Mouse (Mus musculus) mouse trophoblast stem cell (cell line): ENCODE results near the gene Gm8122.
"Not testable (repeated sequence)": the region's sequence is repeated elsewhere in the genome, so short reads cannot be mapped to it uniquely, and the experiment has no call there.

Experiments
- in situ Hi-C, 2 experiments: fragments of 300-500 bp; cut with MseI, MboI; formaldehyde crosslinking; loops; 2 replicates in 1 of 2; 3 replicates in 1 of 2; pipeline ENCODE4 v1.15.1; 2025

Gm8122 gene

DNA sequence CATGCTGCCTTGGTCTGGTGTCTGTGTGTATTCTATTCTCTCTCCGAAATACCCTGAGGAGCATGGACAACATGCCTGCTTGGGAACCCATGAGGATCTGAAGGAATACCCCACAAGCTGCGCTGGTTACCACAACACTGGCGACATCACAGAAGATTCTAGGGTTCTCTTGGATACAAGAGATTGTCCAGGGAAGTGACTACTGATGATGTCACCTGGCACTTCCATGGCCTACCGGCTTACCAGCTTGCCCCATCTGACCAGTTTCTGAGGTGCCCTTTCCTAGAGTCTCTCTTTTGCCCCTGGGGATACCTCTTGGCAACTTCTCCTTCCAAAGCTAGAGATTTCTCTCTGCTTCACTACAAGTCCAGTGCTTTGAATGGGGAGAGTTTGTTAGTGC, at the start of gene Gm8122:
TSS of gene Gm8122 (minus strand) at position 101 of the 400 bp plus-strand sequence.
- in situ Hi-C loops: not testable (repeated sequence)

DNA sequence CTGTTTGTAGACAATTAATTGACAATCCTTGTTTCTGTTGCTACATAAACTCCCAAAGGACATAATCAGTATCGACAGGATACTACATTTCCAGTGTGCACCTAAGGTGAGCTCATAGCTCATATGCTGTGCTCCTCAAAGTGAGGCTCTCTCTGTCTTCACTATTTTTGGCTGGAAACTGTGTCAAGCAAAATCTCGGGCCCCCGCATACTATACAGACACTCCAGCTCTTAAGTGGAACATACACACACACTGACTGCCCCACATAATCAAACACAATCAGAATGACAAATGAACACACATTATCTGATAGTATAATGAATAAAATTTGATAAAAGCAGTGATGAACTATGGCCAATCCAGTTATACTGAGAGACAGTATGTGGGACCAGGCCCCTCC, 43.6 kb upstream of the Gm8122 start:
- in situ Hi-C loops: loop anchor here (5.0 to 10.0 kb wide), 2 partner anchors 296 to 1666 kb away; partner anchors contain the start of gene Gm17654 (in 1 of the 2)

DNA sequence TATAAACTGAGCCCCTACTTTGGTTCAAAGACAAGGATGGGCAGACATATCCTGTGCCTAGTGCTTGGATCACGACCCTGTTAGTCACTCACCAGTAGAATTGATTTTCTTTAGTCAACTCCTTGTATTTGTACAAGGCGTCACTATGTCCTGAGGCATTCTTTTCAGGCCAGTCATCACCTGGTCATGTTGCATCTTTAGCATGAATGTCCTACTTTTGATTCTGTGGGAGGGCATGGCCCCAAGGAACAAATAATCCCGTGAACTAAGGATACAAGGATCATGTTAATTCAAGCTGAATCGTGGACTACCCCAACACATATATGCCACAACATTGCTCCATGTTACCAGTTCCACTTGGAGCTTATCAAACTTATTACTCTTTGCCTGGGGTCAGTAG, 43.0 kb upstream of the Gm8122 start:
- in situ Hi-C loops: loop anchor here (5.0 to 10.0 kb wide), 2 partner anchors 297 to 1666 kb away; partner anchors contain the start of gene Gm17654 (in 1 of the 2)

DNA sequence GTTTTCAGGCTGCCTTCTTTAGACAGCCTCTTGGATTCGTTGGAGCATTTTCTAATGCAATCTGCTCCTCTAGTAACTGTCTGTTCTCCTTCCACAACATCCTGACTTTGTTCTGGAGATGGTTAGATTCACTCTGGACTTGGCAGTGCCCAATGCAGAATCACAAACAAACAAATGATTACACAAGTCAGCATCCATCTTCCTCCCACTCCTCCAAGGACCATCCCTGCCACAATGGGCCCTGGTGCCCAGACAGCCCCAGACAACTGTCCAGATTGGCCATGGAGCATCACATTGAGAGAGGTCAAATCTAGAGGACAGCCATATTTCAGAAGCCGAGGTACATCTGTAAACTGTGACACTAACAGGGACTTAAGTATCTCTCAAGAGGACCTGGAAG, 42.4 kb upstream of the Gm8122 start:
- in situ Hi-C loops: loop anchor here (5.0 to 10.0 kb wide), 2 partner anchors 297 to 1665 kb away; partner anchors contain the start of gene Gm17654 (in 1 of the 2)

DNA sequence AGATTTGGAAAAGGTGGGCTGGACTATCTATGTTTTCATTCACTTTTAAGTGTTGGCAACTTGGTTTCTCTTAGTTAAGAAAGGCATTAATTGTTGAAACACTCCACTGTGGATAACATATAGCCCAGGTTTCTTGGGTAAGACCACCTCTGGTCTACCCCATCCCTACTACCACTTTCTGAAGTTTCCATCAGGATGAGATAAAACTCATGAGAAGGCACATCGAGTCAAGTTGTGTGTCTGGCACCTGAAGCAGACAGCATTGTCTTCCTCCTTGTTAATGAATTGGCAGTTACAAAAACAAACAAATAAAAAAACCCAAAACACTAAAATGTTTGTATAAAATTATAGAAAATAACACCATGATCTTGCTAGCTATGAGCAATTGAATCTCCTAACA, 40.6 kb upstream of the Gm8122 start:
- in situ Hi-C loops: loop anchor here (5.0 to 10.0 kb wide), 2 partner anchors 299 to 1663 kb away; partner anchors contain the start of gene Gm17654 (in 1 of the 2)

DNA sequence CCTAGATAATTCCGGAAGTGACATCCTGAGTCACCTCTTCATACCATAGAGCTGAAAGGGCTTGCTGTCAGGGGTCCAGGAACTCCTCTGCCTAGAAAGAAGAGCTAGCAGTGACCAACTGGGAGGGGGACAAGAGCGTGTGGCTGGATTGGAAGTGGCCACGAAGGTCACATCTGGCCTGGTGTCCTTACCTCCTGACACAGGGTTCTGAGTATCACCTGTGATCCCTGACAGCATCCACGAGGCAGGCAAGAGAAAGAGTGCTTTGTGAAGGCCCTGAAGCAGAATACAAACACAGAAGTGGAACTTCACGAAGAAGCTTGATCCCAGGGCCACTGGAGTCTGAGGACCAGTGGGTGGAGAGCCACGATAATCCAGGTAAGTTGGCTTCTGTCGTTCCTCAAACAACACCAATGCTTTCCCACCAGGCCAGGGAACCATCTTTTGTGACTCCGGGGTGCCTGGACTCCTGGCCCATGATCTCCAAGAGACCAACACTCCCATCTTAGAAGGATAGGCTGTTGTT, 39.9 kb upstream of the Gm8122 start, which contains the start of gene Gm9732:
TSS of gene Gm9732 (plus strand) at position 51 of the 526 bp plus-strand sequence.
- in situ Hi-C loops: loop anchor here (5.0 to 10.0 kb wide), 2 partner anchors 300 to 1663 kb away; partner anchors contain the start of gene Gm17654 (in 1 of the 2)

DNA sequence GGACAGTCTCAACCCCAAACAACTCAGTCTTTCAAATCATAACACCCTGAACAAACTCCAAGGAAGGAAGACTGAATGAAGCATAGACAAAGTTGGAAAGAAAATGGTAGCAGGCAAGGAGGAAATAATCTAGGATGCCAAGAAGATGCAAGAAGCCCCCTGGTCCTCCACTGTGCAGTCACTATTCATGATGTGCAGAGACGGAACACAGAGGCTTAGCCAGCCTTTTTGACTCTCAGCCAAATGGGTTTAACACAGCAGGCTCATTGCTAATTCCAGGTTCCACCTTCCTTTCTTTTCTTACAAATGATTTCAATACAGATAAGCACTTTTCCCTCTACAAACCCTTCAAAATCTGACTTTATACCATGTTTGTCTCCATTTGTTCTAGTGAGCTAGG, 38.1 kb upstream of the Gm8122 start:
- in situ Hi-C loops: loop anchor here in 1 of 2 experiments (10.0 kb wide), 1 partner anchor 302 kb away; the partner anchor contains the start of gene Gm17654

DNA sequence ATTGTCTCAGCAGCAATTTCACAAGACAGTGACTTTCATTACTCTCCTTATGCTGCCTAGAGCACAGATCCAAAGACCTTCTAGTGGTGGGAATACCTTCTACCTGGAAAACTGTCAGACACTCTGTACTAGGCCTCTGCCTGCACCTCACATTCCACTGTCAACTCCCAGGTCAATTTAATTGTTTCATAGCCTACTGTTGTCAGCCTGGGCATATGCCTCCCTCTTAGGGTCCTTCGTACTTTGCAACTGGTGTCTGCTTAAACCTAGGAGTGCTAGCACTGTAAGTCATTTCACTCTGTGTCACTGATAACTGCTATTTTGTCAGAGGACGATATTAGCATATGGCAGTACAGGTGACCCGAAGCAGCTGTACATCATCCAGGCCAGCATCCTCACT, 34.1 kb upstream of the Gm8122 start:
- in situ Hi-C loops: not testable (repeated sequence)

DNA sequence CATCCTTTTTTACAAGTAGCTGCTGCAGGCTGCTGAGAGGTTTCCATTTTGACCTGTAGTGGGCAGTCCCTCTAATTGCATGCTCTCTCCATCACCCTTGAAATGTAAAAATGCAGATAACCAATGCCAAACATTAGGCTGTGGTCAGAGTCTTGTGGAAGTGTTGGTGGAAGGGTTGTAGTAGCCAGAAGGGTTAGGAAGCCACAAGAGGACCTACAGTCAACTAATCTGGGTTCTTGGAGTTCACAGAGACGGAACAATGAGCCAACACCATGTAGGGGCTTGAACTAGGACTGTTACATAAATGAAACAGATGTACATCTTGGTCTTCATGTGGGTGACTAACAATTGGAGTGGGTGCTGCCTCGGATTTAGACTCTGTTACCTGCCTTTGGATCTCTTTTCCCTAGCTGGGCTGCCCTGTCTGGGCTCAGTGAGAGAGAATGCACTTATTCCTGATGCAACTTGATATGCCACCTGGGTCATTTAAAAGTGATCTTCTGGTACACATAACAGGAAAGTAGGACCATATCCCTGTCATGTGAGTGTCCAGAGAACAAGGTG, 33.5 kb upstream of the Gm8122 start:
- in situ Hi-C loops: not testable (repeated sequence)

DNA sequence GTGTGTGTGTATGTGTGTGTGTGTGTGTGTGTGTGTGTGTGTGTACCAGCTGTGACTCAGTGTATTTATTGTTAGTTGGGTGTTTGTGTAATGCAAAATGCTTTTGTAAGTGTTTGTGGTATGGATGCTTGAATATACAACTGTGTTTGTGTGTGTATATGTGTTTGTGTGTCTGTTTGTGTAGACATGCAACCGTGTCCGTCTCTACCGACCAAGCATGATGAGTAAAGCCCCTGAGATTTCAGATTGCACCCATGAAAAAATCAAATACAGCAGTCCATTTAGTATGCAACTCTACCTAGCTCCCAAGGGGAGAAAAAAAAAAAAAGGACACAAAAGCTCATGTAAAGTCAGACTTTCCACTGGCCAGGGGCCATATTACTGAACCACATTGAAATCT, 28.3 kb upstream of the Gm8122 start:
- in situ Hi-C loops: not testable (repeated sequence)

DNA sequence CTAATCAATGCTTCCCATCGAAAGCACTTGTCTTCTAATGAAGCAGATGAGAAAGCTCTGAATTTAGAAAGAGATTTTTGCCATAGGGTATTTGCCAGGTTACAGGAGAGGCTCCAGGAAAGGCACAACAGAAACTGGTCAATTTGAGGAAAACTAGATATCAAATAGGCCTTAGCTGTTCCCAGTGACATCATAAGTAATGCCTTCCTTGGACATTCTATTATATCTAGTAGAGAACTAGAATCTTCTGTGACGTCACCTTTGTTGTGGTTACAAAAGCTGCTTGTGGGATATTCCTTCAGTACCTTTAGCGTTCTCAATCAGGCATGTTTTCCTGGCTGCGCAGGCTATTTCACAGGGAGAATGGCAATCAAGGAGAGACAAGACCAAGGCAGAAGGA, 23.2 kb upstream of the Gm8122 start, which contains the start of gene Gm8126:
TSS of gene Gm8126 (plus strand) at position 301 of the 400 bp plus-strand sequence.
- in situ Hi-C loops: not testable (repeated sequence)

DNA sequence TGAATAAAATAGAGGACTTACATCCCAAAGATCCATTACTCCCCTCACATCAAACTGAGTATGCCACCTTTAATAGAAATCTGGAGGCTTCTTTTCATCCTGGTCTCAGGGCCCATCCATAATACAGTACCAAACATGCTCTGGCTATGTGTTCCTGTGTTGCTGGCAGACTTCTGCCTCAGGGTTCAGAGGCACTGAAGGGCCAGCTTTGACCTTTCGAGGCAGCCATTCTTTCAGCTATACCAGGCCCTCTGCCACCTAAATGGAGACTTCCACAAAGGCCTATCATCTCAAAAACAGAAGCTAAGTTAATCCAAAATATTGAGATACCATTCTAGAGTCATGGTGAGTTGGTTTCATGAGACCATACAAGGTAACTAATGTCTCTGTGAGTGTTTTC, 21.4 kb upstream of the Gm8122 start:
- in situ Hi-C loops: not testable (repeated sequence)

DNA sequence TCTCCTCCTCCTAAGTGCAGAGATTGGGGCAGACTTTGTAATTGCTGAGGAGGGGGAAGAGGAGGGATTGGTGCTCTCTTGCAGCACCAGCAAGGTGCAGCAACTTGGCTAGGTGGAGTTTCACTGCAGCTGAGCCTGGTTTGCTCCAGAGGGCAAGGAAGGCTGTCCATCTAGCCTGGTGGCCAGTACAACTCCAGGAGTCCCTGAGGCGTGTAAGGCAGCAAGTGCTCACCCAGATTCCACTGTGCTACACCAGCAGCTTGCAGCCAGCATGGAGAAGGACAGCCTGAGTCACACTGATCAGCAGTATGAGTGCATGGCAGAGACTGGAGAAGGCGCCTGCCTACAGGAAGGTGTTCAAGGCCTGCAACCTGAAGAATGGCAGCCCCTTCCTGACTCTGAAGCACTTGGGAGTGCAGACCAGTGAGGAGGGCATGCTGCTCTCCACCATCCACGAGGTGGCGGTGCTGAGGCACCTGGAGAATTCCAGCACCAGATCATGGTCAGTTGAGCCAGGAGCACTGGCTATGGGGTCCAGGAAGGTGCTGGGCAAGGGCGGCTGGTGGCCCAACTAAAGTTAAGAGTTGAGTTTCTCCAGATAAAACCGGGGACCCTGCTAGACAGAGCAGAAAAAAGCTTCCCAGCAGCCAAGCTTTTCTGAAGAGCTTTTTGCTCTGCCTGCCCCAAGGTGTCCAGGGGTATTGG, 15.6 kb upstream of the Gm8122 start:
- in situ Hi-C loops: not testable (repeated sequence)

DNA sequence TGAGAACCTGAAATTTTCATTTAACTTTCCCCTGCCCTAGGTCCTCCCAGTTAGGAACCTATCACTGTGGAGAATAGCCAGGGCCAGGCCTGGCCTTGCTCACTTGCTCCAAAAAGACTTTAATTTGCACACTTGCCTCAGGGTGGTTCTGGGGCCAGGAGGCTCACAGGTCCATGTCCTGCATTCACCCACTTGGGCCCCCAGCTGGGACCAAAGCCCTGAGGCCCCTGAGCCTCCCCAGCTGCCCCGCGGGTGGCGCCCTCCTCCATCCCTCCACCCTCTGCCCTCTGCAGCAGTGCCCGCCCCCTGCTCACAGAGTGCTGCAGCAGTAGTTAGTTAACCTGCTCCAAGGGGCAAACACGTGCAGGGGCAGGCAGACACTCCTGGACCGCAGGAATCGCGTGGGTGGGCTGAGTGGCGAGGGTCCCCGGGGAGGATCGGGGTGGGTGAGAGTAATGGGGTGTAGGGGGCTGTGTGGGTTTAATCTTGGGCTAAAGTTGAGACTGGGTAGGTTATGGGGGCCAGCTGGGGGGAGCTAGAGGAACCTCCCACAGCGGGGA, 14.6 kb upstream of the Gm8122 start:
- in situ Hi-C loops: not testable (repeated sequence)

DNA sequence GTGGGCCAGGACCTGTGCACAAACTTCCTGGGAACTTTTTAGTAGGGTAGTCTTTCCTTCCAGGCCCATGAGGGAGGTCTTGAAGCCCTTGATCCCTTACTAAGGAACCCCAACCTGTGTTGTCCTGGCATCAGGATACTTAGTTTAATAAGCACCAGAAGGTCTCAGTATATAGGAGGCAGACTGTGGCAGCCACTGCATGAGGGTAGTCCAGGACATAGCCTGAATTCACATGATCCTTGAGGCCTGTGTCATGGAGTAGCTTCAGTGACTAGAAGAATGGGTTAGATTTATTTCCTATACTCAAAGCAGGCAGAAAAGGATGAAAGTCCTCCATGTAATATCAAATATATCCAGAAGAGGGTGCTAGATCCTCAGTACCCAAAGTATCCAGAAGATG, 2.7 kb upstream of the Gm8122 start:
- in situ Hi-C loops: not testable (repeated sequence)
